Mouse (Mus musculus): Measurements from ENCODE around the gene Chst1.

DNA sequence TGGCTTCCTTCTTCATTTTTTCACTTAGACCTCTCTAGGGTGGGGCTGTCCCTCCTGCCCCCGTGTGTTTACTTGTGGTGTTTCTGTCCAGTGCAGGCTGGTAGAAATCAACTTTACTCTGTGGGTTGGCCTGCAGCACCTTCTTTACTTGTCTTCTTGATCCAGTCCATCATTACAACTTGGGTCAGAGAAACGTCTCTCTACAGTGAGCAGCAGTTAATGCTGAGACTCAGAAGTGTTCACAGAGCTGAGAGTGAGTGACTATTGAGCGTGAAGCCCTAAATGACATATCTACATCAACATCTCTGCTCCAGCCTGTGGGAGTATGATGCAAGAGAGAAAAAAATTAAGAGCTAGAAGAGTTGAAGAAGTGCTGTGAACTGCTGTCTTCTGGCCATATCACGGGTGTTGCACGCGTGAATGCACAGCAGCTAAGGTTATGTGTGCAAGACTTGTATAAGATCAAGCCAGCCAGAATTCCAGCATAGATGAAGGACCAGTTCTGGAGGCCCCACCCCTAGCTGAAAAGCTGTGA is 63.1 kb downstream of the Chst1 start:
- TF ChIP-seq EP300 (IDR thresholded peaks at IDR 0.05; ENCODE audit: low read depth) (no peak), CTCF (IDR thresholded peaks at IDR 0.05; ENCODE audit: low read depth) (no peak)

All from liver, embryonic 14.5 days (tissue).